ENCODE assay signal across 9 mouse cellular contexts in the genomic region with DNA sequence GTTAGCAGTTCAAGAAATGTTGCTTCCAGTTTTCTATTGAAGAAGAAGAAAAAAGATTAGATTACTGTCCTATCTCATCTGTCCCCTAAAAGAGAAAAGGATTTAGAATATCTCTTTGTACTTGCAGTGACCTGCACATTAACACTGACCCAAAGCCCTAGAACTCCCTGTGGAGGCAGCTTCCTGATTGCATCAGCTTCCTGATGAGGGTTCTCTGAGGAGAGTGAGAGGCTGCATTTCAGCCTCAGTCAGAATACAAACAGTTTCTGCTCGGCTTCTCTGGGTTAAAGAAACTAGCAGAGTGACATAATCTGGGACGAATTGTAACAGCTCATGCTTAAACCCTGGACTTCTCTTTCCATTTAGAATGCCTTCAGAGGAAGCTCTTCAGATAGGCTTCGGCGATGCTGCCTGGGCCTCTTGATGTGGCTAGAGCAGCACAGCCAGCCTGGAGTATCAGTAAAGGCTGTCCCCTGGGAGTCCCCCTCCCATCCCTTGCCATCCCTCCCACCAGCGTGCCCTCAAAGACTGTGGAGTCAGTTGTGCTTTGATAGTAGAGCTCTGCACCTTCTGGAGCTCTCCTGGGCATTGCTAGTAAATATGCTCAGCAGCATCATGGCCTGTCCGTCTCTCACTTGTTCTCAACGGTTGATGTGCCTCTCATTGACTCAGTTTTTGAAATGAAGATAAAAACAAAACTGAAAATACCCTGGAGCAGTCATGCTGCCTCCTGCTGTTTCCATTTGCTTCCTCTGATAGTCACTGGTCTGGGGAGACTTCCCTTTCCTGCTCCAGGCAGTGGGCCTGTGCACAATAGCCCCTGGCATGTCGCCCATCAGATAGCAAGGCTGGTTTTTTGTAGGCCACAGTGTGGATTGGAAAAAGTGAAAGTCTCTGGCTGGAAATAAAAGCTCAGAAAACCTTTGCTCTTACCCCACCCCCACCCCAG. TPM values are rescaled to one million over a fixed set of nuclear protein-coding genes. Genes with fewer than 3 reads are reported as not detected.
A peak's percentile ranks its signal among the peaks of the same experiment; 100 is the strongest.
DNase-seq lines count a peak whose midpoint lies in the region; ATAC-seq and TF ChIP-seq lines count a peak whose summit lies in the region.
"Had no signal": no experiment of that assay in that cellular context is flagged by ENCODE, and none has a peak within 500 bp of the region (broad histone marks: within the 10 kb centered on the region; RNA-seq: fewer than 3 reads in every experiment).

No protein-coding gene starts in this region.

- H3K36me3 ChIP-seq in embryonic facial prominence, embryonic 14.5 days (ENCODE audit: control insufficient read depth, insufficient read depth, low read length) = peaks cover 44% of the 10 kb centered on the region
- H3K36me3 ChIP-seq in heart, embryonic 15.5 days = peaks cover 8% of the 10 kb centered on the region; the same call in 1 of the 2 replicates
- peaks cover 17% of the 10 kb centered on the region for H3K36me3 ChIP-seq in kidney, postnatal 0 days (ENCODE audit: insufficient read depth, low read length)
- peaks cover 15% of the 10 kb centered on the region for H3K36me3 ChIP-seq in small intestine, adult 2 months (ENCODE audit: control insufficient read depth, insufficient read depth, low read length)

- H3K27me3 ChIP-seq in embryonic facial prominence, embryonic 14.5 days (replicated peaks; ENCODE audit: control insufficient read depth, insufficient read depth, low read length) = no peaks in the 10 kb centered on the region
- no peaks in the 10 kb centered on the region for H3K27me3 ChIP-seq in heart, embryonic 15.5 days
- H3K27me3 ChIP-seq in kidney, postnatal 0 days (ENCODE audit: insufficient read depth, low read length) = no peaks in the 10 kb centered on the region
- H3K27me3 ChIP-seq in small intestine, adult 2 months (ENCODE audit: control insufficient read depth, insufficient read depth, low read length) = no peaks in the 10 kb centered on the region

- TF ChIP-seq CTCF in kidney, postnatal 0 days (IDR thresholded peaks at IDR 0.05; ENCODE audit: low read depth) = peak; percentile 43; the same call in 1 of the 2 replicates
- no peak for TF ChIP-seq CTCF in small intestine, adult 2 months (IDR thresholded peaks at IDR 0.05; ENCODE audit: extremely low read depth, insufficient read length, insufficient replicate concordance, low read depth, low read length)

- DNase-seq in embryo, embryonic 11 days = peak; percentile 41
- no peak for DNase-seq in embryo, embryonic 9.5 days (ENCODE audit: extremely low spot score)
- DNase-seq in embryonic facial prominence, embryonic 14.5 days (ENCODE audit: low spot score) = peak; percentile 68
- DNase-seq in kidney, postnatal 0 days (ENCODE audit: low spot score) = peak; percentile 81
- peak; percentile 90 to 92 for DNase-seq in lung, postnatal 4 days

- H3K9ac ChIP-seq in embryonic facial prominence, embryonic 14.5 days (ENCODE audit: low read depth, low read length) = 0 out of 2 replicates have a peak overlapping the region, but pooled peaks have one; percentile 32
- peak overlapping the region; percentile 11 for H3K9ac ChIP-seq in heart, embryonic 15.5 days
- peak overlapping the region; percentile 14; the same call in 1 of the 2 replicates for H3K9ac ChIP-seq in kidney, postnatal 0 days (ENCODE audit: low read depth, low read length)

- no peak overlapping the region for H3K4me3 ChIP-seq in embryonic facial prominence, embryonic 14.5 days (ENCODE audit: low read depth, low read length)
- H3K4me3 ChIP-seq in heart, embryonic 15.5 days = peak overlapping the region; percentile 11; the same call in 1 of the 2 replicates
- H3K4me3 ChIP-seq in kidney, postnatal 0 days (replicated peaks; ENCODE audit: low read depth, low read length) = no peak overlapping the region
- peak overlapping the region; percentile 17; the same call in 1 of the 2 replicates for H3K4me3 ChIP-seq in small intestine, adult 2 months (ENCODE audit: low read depth, low read length)

- no peaks in the 10 kb centered on the region for H3K9me3 ChIP-seq in embryonic facial prominence, embryonic 14.5 days (ENCODE audit: control insufficient read depth, low read length)
- no peaks in the 10 kb centered on the region for H3K9me3 ChIP-seq in heart, embryonic 15.5 days (replicated peaks)
- H3K9me3 ChIP-seq in kidney, postnatal 0 days (replicated peaks; ENCODE audit: low read length) = no peaks in the 10 kb centered on the region
- H3K9me3 ChIP-seq: G1E had no signal

- peak; percentile 43 for ATAC-seq in activated CD4-positive, CD25-positive, alpha-beta regulatory T cell, adult 4 months
- ATAC-seq in embryonic facial prominence, embryonic 14.5 days (ENCODE audit: low read depth) = no peak; the same call in 1 of the 2 replicates
- ATAC-seq in heart, embryonic 15.5 days (replicated peaks; ENCODE audit: insufficient number of reproducible peaks, insufficient read depth, low FRiP score, low read depth) = peak; percentile 91
- peak; percentile 69; the same call in 1 of the 2 replicates for ATAC-seq in kidney, postnatal 0 days (replicated peaks; ENCODE audit: low FRiP score, low read depth)

- peaks cover 3% of the 10 kb centered on the region; the same call in 1 of the 2 replicates for H3K4me1 ChIP-seq in embryonic facial prominence, embryonic 14.5 days (ENCODE audit: control insufficient read depth, insufficient read depth, low read length)
- peaks cover 19% of the 10 kb centered on the region for H3K4me1 ChIP-seq in heart, embryonic 15.5 days (replicated peaks)
- H3K4me1 ChIP-seq in kidney, postnatal 0 days (replicated peaks; ENCODE audit: insufficient read depth, low read length) = no peaks in the 10 kb centered on the region
- H3K4me1 ChIP-seq in small intestine, adult 2 months (ENCODE audit: control insufficient read depth, insufficient read depth, insufficient read length, low read length) = peaks cover 8% of the 10 kb centered on the region

- peak overlapping the region; percentile 68; the same call in 1 of the 2 replicates for H3K27ac ChIP-seq in embryonic facial prominence, embryonic 14.5 days (replicated peaks; ENCODE audit: low read depth, low read length)
- peak overlapping the region; percentile 86 for H3K27ac ChIP-seq in heart, embryonic 15.5 days
- H3K27ac ChIP-seq in kidney, postnatal 0 days = peak overlapping the region; percentile 88
- peak overlapping the region; percentile 75 for H3K27ac ChIP-seq in small intestine, adult 2 months (ENCODE audit: insufficient read depth, low read depth, low read length)

- H3K4me2 ChIP-seq in embryonic facial prominence, embryonic 14.5 days (ENCODE audit: low read depth, low read length) = no peak overlapping the region
- H3K4me2 ChIP-seq in heart, embryonic 15.5 days = peak overlapping the region; percentile 47
- peak overlapping the region; percentile 34 for H3K4me2 ChIP-seq in kidney, postnatal 0 days (ENCODE audit: low read length)

- WGBS in embryonic facial prominence, embryonic 14.5 days = 35% methylated on average over 8 of the region's 8 CpGs
- WGBS in heart, embryonic 15.5 days = 14% methylated on average over 8 of the region's 8 CpGs
- 35% methylated on average over 8 of the region's 8 CpGs for WGBS in kidney, postnatal 0 days
- WGBS in small intestine, adult 2 months = 24% methylated on average over 8 of the region's 8 CpGs

- no peak for TF ChIP-seq POLR2A in small intestine, adult 2 months (IDR thresholded peaks at IDR 0.05; ENCODE audit: low read depth, low read length)

RNA-seq across cellular contexts. Expression of a gene that starts 25.8 kb away (rescaled TPM):
- polyA plus RNA-seq in activated CD4-positive, CD25-positive, alpha-beta regulatory T cell, adult 4 months (2017; shearing (Covaris generic)) = not detected
- polyA plus RNA-seq in embryonic facial prominence, embryonic 14.5 days (2014; fragmentation: Nextera tagmentation; extraction: Ambion mirVana) = not detected in 2 replicates
- not detected in 2 replicates for polyA plus RNA-seq in heart, embryonic 15.5 days (2015; fragmentation: Nextera tagmentation; extraction: Ambion mirVana)
- polyA plus RNA-seq in kidney, postnatal 0 days (2015; fragmentation: Nextera tagmentation; extraction: Ambion mirVana) = not detected in 2 replicates
- polyA plus RNA-seq in small intestine, adult 2 months (2012; rRNA removed) = not detected in 2 replicates
- polyA plus RNA-seq: G1E had no signal

RNA-seq across cellular contexts. Expression of a gene that starts 25.8 kb away (rescaled TPM):
- 100 to 1,000 TPM; 633 to 743 TPM for polyA plus RNA-seq in activated CD4-positive, CD25-positive, alpha-beta regulatory T cell, adult 4 months (2017; shearing (Covaris generic))
- 169 and 216 TPM in 2 replicates for polyA plus RNA-seq in embryonic facial prominence, embryonic 14.5 days (2014; fragmentation: Nextera tagmentation; extraction: Ambion mirVana)
- 75.9 and 110 TPM in 2 replicates for polyA plus RNA-seq in heart, embryonic 15.5 days (2015; fragmentation: Nextera tagmentation; extraction: Ambion mirVana)
- 132 and 140 TPM in 2 replicates for polyA plus RNA-seq in kidney, postnatal 0 days (2015; fragmentation: Nextera tagmentation; extraction: Ambion mirVana)
- polyA plus RNA-seq in small intestine, adult 2 months (2012; rRNA removed) = 11.8 and 21.7 TPM in 2 replicates

RNA-seq across cellular contexts. Expression of a gene that starts 50.4 kb away (rescaled TPM):
- polyA plus RNA-seq in activated CD4-positive, CD25-positive, alpha-beta regulatory T cell, adult 4 months (2017; shearing (Covaris generic)) = 10 to 100 TPM; 14.8 to 21.2 TPM
- 30.4 and 31.9 TPM in 2 replicates for polyA plus RNA-seq in embryonic facial prominence, embryonic 14.5 days (2014; fragmentation: Nextera tagmentation; extraction: Ambion mirVana)
- polyA plus RNA-seq in heart, embryonic 15.5 days (2015; fragmentation: Nextera tagmentation; extraction: Ambion mirVana) = 19.2 and 24.9 TPM in 2 replicates
- 20.0 and 20.5 TPM in 2 replicates for polyA plus RNA-seq in kidney, postnatal 0 days (2015; fragmentation: Nextera tagmentation; extraction: Ambion mirVana)
- 10.0 and 15.1 TPM in 2 replicates for polyA plus RNA-seq in small intestine, adult 2 months (2012; rRNA removed)

Comparison
In these comparisons a context has a peak if more than half of its experiments do, and no peak if none do; other contexts are left out.
1. H3K4me3 ChIP-seq: peak in heart, embryonic 15.5 days (single experiment) and small intestine, adult 2 months (single experiment); none in embryonic facial prominence, embryonic 14.5 days (single experiment) and kidney, postnatal 0 days (single experiment).
2. Peak in every context shown above with its lines, with median percentiles within 50 percentile points of each other: H3K27ac ChIP-seq and H3K9ac ChIP-seq.